Mouse (Mus musculus): ENCODE data around the gene Comp. TPM values are rescaled to one million over a fixed set of nuclear protein-coding genes. Genes with fewer than 3 reads are reported as not detected.

Gene Comp
- total RNA-seq, 4 experiments from 2014 or later, result 0.20 to 1.0 (median 0.64) TPM

- no peak for DNase-seq (ENCODE audit: low spot score in 2 of 2)
Observed at GRCm38 (mm10) chr8:70397611-70398563, 24.5 kb downstream of the Comp start.

- DNase-seq (ENCODE audit: low spot score in 2 of 2), result no peak
Observed at GRCm38 (mm10) chr8:70404212-70404611, 30.9 kb downstream of the Comp start.

- no peak for DNase-seq (ENCODE audit: low spot score in 2 of 2)
Observed at GRCm38 (mm10) chr8:70405189-70405588, 31.8 kb downstream of the Comp start.

GRCm38 (mm10) chr8:70406427-70407069 lies 33.2 kb downstream of the Comp start:
- no peak for DNase-seq (ENCODE audit: low spot score in 2 of 2)

GRCm38 (mm10) chr8:70408301-70408700 lies 34.9 kb downstream of the Comp start:
- no peak for DNase-seq (ENCODE audit: low spot score in 2 of 2)

GRCm38 (mm10) chr8:70409019-70409418 lies 35.7 kb downstream of the Comp start:
- DNase-seq (ENCODE audit: low spot score in 2 of 2), result no peak

- peak in 1 of 2 experiments; percentile 48 for DNase-seq (ENCODE audit: low spot score in 2 of 2)
Observed at GRCm38 (mm10) chr8:70409455-70409871, 36.1 kb downstream of the Comp start.

- DNase-seq (ENCODE audit: low spot score in 2 of 2), result no peak
Observed at GRCm38 (mm10) chr8:70410281-70410680, 36.9 kb downstream of the Comp start.

- DNase-seq (ENCODE audit: low spot score in 2 of 2), result no peak
Observed at GRCm38 (mm10) chr8:70414310-70414946, 41.1 kb downstream of the Comp start.

GRCm38 (mm10) chr8:70415540-70416451 lies 42.4 kb downstream of the Comp start:
- DNase-seq (ENCODE audit: low spot score in 2 of 2), result no peak

GRCm38 (mm10) chr8:70416941-70417340 lies 43.6 kb downstream of the Comp start:
- peak in 1 of 2 experiments; percentile 81 for DNase-seq (ENCODE audit: low spot score in 2 of 2)

- peak; percentile 60 to 91 for DNase-seq (ENCODE audit: low spot score in 2 of 2)
Observed at GRCm38 (mm10) chr8:70417914-70418313, 44.6 kb downstream of the Comp start.

GRCm38 (mm10) chr8:70418954-70419353 lies 45.6 kb downstream of the Comp start:
- peak in 1 of 2 experiments; percentile 76 for DNase-seq (ENCODE audit: low spot score in 2 of 2)

- no peak for DNase-seq (ENCODE audit: low spot score in 2 of 2)
Observed at GRCm38 (mm10) chr8:70419879-70420643, 46.7 kb downstream of the Comp start.

- DNase-seq (ENCODE audit: low spot score in 2 of 2), result no peak
Observed at GRCm38 (mm10) chr8:70421349-70422104, 48.2 kb downstream of the Comp start.

- DNase-seq (ENCODE audit: low spot score in 2 of 2), result no peak
Observed at GRCm38 (mm10) chr8:70422722-70423121, 49.4 kb downstream of the Comp start.

GRCm38 (mm10) chr8:70426300-70426907 lies 53.0 kb downstream of the Comp start:
- no peak for DNase-seq (ENCODE audit: low spot score in 2 of 2)

- DNase-seq (ENCODE audit: low spot score in 2 of 2), result no peak
Observed at GRCm38 (mm10) chr8:70431213-70431612, 57.9 kb downstream of the Comp start.

Data from left cerebral cortex, adult 8-10 months (tissue).